Mouse (Mus musculus): ENCODE results near the gene Fem1a. TPM values are rescaled to one million over a fixed set of nuclear protein-coding genes. Genes with fewer than 3 reads are reported as not detected.

Gene Fem1a
- total RNA-seq, 2 experiments from 2014 or later = 30.5 to 33.5 TPM

DNA sequence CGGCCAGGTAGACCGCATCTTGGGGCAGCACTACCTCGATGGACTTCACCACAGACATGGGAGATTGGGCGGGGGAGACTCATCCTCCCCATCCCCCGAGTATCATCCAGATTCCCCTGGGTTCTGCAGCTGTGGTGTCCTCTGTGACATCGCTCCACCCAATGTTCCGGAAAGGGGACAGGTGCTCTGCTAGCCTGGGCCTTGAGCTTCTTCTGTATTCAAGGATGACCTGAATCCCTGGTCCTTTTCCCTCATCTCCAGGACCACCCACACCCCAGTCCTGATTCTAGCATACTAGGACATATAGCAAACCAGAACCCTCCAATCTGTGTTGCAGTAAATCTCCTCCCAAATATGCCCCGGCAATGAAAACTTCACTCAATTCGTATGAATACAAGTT is 43.6 kb downstream of the Fem1a start, which contains the start of gene Arrdc5:
Gene Arrdc5 (minus strand): TSS at position 101 of the 400 bp plus-strand sequence.
- no peak for DNase-seq (ENCODE audit: low spot score in 2 of 2)

GRCm38 (mm10) chr17:56302363-56302996 is 45.9 kb downstream of the Fem1a start:
- DNase-seq (ENCODE audit: low spot score in 2 of 2) = peak; percentile 34 to 37

GRCm38 (mm10) chr17:56303160-56303846 is 46.7 kb downstream of the Fem1a start, which contains the start of gene Uhrf1:
Gene Uhrf1, plus strand, starts transcription at chr17:56303321.
- peak; percentile 53 to 76 for DNase-seq (ENCODE audit: low spot score in 2 of 2)

GRCm38 (mm10) chr17:56303847-56304586 is 47.4 kb downstream of the Fem1a start:
- peak; percentile 88 to 93 for DNase-seq (ENCODE audit: low spot score in 2 of 2)

DNA sequence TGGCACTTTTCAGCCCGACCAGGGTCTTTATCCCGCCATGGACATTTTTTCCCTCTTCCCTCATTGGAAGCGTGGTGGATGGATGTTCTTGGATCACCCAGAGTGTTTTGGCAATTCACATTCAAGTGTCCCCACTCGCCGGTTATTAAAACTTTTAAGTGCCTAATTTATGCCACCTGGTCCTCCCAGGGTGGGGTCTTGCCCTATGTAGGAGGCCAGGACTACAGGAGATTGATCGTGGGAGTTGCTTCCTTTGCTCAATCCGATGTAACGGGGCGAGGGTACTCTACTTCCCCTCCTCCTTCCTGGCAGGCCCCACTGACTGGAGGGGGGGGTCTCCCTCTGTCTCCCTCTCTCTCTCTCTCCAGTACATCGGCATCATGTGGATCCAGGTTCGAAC is 48.1 kb downstream of the Fem1a start:
- DNase-seq (ENCODE audit: low spot score in 2 of 2) = no peak

GRCm38 (mm10) chr17:56305156-56305555 is 48.5 kb downstream of the Fem1a start:
- no peak for DNase-seq (ENCODE audit: low spot score in 2 of 2)

DNA sequence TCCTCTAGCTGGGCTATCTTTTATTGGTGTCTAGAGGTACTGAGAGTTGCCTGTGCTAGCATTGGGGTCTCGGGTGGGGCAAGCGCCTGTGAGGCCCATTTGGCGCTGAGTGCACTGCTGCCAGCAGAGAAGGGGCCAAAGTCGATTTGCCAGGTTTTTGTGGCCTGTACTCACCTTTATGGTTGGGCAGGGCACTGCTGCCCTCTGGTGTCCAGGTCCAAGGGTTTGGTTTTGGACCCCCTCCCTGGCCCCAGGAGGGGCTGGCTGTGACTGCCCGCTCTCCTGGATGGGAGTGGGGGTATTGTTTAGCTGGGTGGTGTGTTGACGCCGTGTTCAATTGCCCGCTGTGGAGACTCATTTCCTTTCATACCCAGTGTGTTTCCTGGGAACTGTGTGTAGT is 49.2 kb downstream of the Fem1a start:
- no peak for DNase-seq (ENCODE audit: low spot score in 2 of 2)

- no peak for DNase-seq (ENCODE audit: low spot score in 2 of 2)
These were observed 51.5 kb downstream of the Fem1a start for GRCm38 (mm10) chr17:56308088-56308487.

DNA sequence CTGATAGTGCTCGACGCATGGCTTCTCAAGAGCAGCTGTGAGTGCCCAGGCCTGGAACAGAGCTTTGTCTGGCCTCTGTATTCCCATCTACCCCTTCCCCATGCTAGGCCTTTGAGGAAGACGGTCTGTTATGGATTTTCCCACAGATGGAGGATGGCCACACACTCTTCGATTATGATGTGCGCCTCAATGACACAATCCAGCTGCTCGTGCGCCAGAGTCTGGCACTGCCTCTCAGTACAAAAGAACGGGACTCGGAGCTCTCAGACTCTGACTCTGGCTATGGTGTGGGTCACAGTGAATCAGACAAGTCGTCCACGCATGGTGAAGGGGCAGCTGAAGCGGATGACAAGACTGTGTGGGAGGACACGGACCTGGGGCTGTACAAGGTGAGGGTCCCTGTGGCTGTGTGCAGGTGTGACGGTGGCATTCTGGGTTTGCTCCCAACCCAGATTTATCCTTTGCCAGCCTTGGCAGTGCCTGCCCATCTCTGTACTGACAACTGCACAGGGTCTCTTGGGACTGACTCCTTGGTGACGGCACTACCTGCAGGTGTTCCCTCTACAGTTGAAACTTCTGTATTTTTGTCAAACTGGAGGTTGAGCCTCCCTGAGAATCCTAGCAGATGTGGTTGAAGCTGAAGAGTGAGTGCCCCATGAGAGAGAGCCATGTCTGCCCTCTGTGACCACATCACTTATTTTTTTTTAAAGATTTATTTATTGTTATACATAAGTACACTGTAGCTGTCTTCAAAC is 52.8 kb downstream of the Fem1a start:
- DNase-seq (ENCODE audit: low spot score in 2 of 2) = no peak

Small RNA genes within 50 kb of the gene (microRNA-seq; reads per million reads assigned to microRNA genes)
- gene Mir7b = 4,385 reads per million, percentile 90 among the genes with 10 or more reads in this experiment

Other genes with a start within 250 kb of the Fem1a start
- gene Sh3gl1, start 220.2 kb upstream of the Fem1a start, total RNA-seq (2021) = 10 to 100 TPM; 66.3 to 67.4 TPM
- 10 to 100 TPM; 15.6 to 16.2 TPM for gene Chaf1a, start 216.4 kb upstream of the Fem1a start, total RNA-seq (2021)
- 10 to 100 TPM; 74.6 to 76.8 TPM for gene Ubxn6, start 181.8 kb upstream of the Fem1a start, total RNA-seq (2021)
- 10 to 100 TPM; 73.1 to 85.1 TPM for gene Hdgfl2, start 177.2 kb upstream of the Fem1a start, total RNA-seq (2021)
- 10 to 100 TPM; 29.9 to 37.0 TPM for gene Plin4, start 147.0 kb upstream of the Fem1a start, total RNA-seq (2021)
- gene Plin5, start 139.2 kb upstream of the Fem1a start, total RNA-seq (2021) = 10 to 100 TPM; 23.1 to 30.6 TPM
- gene Lrg1, start 134.8 kb upstream of the Fem1a start, total RNA-seq (2021) = 10 to 100 TPM in 1 of 2 experiments, 1 to 10 TPM in 1; 5.5 to 10.1 TPM
- gene Sema6b, start 116.5 kb upstream of the Fem1a start, total RNA-seq (2021) = 10 to 100 TPM in 1 of 2 experiments, 1 to 10 TPM in 1; 9.6 to 12.2 TPM
- 1 to 10 TPM; 8.0 to 9.2 TPM for gene Tnfaip8l1, start 94.3 kb upstream of the Fem1a start, total RNA-seq (2021)
- 10 to 100 TPM; 65.9 to 66.3 TPM for gene Mydgf, start 72.9 kb upstream of the Fem1a start, total RNA-seq (2021)
- gene Dpp9, start 37.9 kb upstream of the Fem1a start, total RNA-seq (2021) = 10 to 100 TPM; 34.4 to 37.3 TPM
- 10 to 100 TPM; 21.0 to 22.2 TPM for gene Ticam1, start 20.0 kb downstream of the Fem1a start, total RNA-seq (2021)
- gene Plin3, start 36.1 kb downstream of the Fem1a start, total RNA-seq (2021) = 10 to 100 TPM; 83.2 to 87.5 TPM
- not detected for gene Arrdc5, start 43.5 kb downstream of the Fem1a start, total RNA-seq (2021)
- 10 to 100 TPM; 49.3 to 61.2 TPM for gene Uhrf1, start 46.5 kb downstream of the Fem1a start, total RNA-seq (2021)
- gene Kdm4b, start 69.3 kb downstream of the Fem1a start, total RNA-seq (2021) = 10 to 100 TPM; 50.1 to 54.1 TPM
- gene Ptprs, start 219.7 kb downstream of the Fem1a start, total RNA-seq (2021) = 100 to 1,000 TPM; 176 to 208 TPM